Mouse (Mus musculus) spleen, adult 2 months (tissue): Measurements from ENCODE around the gene Cd2bp2.

ENCODE experiments used
- CTCF ChIP-seq: fragments of 200-500 bp; IDR thresholded peaks from 2 replicates; pipeline ENCODE4 v1.5.1; 2011; ENCODE audit warnings: mild to moderate bottlenecking, inconsistent platforms; ENCODE audit not compliant: insufficient read depth, insufficient read length, insufficient replicate concordance; ENCODE audit errors: extremely low read depth
- POLR2A ChIP-seq: fragments of 200-500 bp; IDR thresholded peaks from 2 replicates; pipeline ENCODE4 v1.6.1; 2011; ENCODE audit warnings: low read depth, low read length, inconsistent platforms

- TF ChIP-seq CTCF (no peak), POLR2A (no peak)
Observed at GRCm38 (mm10) chr7:127152464-127152863, 43.4 kb downstream of the Cd2bp2 start.
